Mouse (Mus musculus) limb, embryonic 14.5 days (tissue): Measurements from ENCODE around the gene Man2a2. TPM values are rescaled to one million over a fixed set of nuclear protein-coding genes. Genes with fewer than 3 reads are reported as not detected.
A peak's percentile ranks its signal among the peaks of the same experiment; 100 is the strongest.

Experiments
- ATAC-seq: fragments of 200-750 bp; cut with Nextera tagmentation; 2 replicates; pipeline ENCODE4 v1.8.0; 2017; ENCODE audit warnings: low read depth, moderate number of reproducible peaks, moderate TSS enrichment; ENCODE audit not compliant: low FRiP score
- DNase-seq: peaks from one replicate; pipeline ENCODE4 v3.0.0-alpha.2; 2015; ENCODE audit warnings: low spot score
- H3K27ac ChIP-seq: fragments of 300-500 bp; sonication (generic); replicated peaks from 2 replicates; pipeline ENCODE4 v1.5.1; 2014; ENCODE audit warnings: low read depth, mild to moderate bottlenecking, low read length, moderate library complexity, mixed read lengths
- H3K27me3 ChIP-seq: fragments of 300-500 bp; sonication (generic); 2 replicates; pipeline ENCODE4 v1.6.1; 2014; ENCODE audit warnings: low read length, mixed read lengths; ENCODE audit not compliant: control insufficient read depth, insufficient read depth
- H3K36me3 ChIP-seq: fragments of 300-500 bp; sonication (generic); 2 replicates; pipeline ENCODE4 v1.6.1; 2014; ENCODE audit warnings: mild to moderate bottlenecking, low read length, moderate library complexity, mixed read lengths; ENCODE audit not compliant: control insufficient read depth, insufficient read depth
- H3K4me1 ChIP-seq: fragments of 300-500 bp; sonication (generic); 2 replicates; pipeline ENCODE4 v1.6.1; 2014; ENCODE audit warnings: antibody characterized with exemption, low read length, mixed read lengths; ENCODE audit not compliant: control insufficient read depth, insufficient read depth
- H3K4me2 ChIP-seq: fragments of 300-500 bp; sonication (generic); replicated peaks from 2 replicates; pipeline ENCODE4 v1.6.1; 2014; ENCODE audit warnings: low read depth, mild to moderate bottlenecking, low read length, moderate library complexity; ENCODE audit not compliant: severe bottlenecking
- H3K4me3 ChIP-seq: fragments of 300-500 bp; sonication (generic); replicated peaks from 2 replicates; pipeline ENCODE4 v1.5.1; 2014; ENCODE audit warnings: low read length
- H3K9ac ChIP-seq: fragments of 300-500 bp; sonication (generic); 2 replicates; pipeline ENCODE4 v1.6.1; 2014; ENCODE audit warnings: mild to moderate bottlenecking, low read depth, low read length, moderate library complexity; ENCODE audit not compliant: severe bottlenecking
- H3K9me3 ChIP-seq: fragments of 300-500 bp; sonication (generic); 2 replicates; pipeline ENCODE4 v1.6.1; 2016; ENCODE audit warnings: low read length; ENCODE audit not compliant: control insufficient read depth
- POLR2A ChIP-seq: fragments of 200-500 bp; IDR thresholded peaks from 2 replicates; pipeline ENCODE4 v1.8.0; 2012; ENCODE audit warnings: inconsistent platforms, mild to moderate bottlenecking, moderate library complexity, borderline replicate concordance; ENCODE audit not compliant: insufficient read depth, insufficient read length; ENCODE audit errors: extremely low read depth
- WGBS: fragments of 180-500 bp; shearing (Covaris S2); extraction: QIAGEN DNeasy Blood & Tissue Kit; methylation state at CpG from one replicate; pipeline ENCODE4 v1.1.7; 2014; 5-methylcytosine and 5-hydroxymethylcytosine counted together
- polyA plus RNA-seq, 2 experiments: library from polyadenylated mRNA; depleted of rRNA in 1 of 2; stranded (reverse) in 1 of 2; unstranded in 1 of 2; fragments of >200 nt; fragmentation: Nextera tagmentation in 1 of 2; extraction: Ambion mirVana in 1 of 2; gene quantifications; 2 replicates each; pipeline versions ENCODE4 v1.2.1 to v1.2.3; 2012 to 2014

Gene Man2a2
- polyA plus RNA-seq, 2 experiments: 14.8 to 64.8 TPM

- Histone ChIP-seq H3K27me3 (no peaks in the 10 kb centered on the region), H3K9ac (no peak overlapping the region), H3K4me2 (no peak overlapping the region), H3K9me3 (no peaks in the 10 kb centered on the region), H3K4me1 (peaks cover 7% of the 10 kb centered on the region), H3K27ac (peak overlapping the region; percentile 28; the same call in 1 of the 2 replicates), H3K36me3 (peaks cover 35% of the 10 kb centered on the region), H3K4me3 (no peak overlapping the region)
- WGBS: 46% methylated on average over 13 of the region's 13 CpGs
- DNase-seq (no peak), ATAC-seq (no peak)
- no peak for TF ChIP-seq POLR2A
These were observed 23.2 kb downstream of the Man2a2 start for GRCm38 (mm10) chr7:80347670-80348586.

DNA sequence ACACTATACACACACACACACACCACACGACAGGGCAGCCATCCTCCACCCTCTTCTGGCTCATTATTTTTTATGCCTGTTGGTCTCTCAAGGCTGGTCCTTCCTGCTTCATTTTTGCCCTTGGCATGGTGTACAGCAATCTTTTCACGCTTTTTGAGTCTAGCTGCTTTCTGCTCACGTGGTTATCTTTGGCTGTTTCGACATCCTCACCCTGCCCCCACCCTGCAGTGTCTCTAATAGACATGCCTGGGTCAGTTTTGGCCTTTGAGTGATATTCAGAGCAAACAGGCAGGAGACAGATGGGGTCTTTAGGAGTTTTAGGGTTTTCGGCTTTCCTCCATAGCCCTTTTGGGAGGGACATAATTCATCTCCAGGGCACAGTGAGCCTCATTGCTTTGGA is 24.3 kb downstream of the Man2a2 start:
- H3K27ac ChIP-seq: no peak overlapping the region
- 85% methylated on average over 5 of the region's 5 CpGs for WGBS

GRCm38 (mm10) chr7:80346173-80346572 is 25.0 kb downstream of the Man2a2 start:
- Histone ChIP-seq H3K4me1 (peaks cover 12% of the 10 kb centered on the region), H3K9me3 (no peaks in the 10 kb centered on the region), H3K4me3 (no peak overlapping the region), H3K27me3 (no peaks in the 10 kb centered on the region), H3K27ac (no peak overlapping the region), H3K9ac (no peak overlapping the region), H3K36me3 (peaks cover 20% of the 10 kb centered on the region), H3K4me2 (no peak overlapping the region)
- DNase-seq: no peak
- WGBS: 93% methylated on average over 9 of the region's 9 CpGs
- no peak for TF ChIP-seq POLR2A
- ATAC-seq: no peak

More for the DNA sequence above, 24.3 kb downstream of the Man2a2 start:
- Histone ChIP-seq H3K27me3 (no peaks in the 10 kb centered on the region), H3K36me3 (peaks cover 25% of the 10 kb centered on the region), H3K9ac (no peak overlapping the region), H3K4me2 (no peak overlapping the region), H3K9me3 (no peaks in the 10 kb centered on the region), H3K4me3 (no peak overlapping the region), H3K4me1 (peaks cover 12% of the 10 kb centered on the region)
- ATAC-seq: no peak
- no peak for DNase-seq
- no peak for TF ChIP-seq POLR2A

DNA sequence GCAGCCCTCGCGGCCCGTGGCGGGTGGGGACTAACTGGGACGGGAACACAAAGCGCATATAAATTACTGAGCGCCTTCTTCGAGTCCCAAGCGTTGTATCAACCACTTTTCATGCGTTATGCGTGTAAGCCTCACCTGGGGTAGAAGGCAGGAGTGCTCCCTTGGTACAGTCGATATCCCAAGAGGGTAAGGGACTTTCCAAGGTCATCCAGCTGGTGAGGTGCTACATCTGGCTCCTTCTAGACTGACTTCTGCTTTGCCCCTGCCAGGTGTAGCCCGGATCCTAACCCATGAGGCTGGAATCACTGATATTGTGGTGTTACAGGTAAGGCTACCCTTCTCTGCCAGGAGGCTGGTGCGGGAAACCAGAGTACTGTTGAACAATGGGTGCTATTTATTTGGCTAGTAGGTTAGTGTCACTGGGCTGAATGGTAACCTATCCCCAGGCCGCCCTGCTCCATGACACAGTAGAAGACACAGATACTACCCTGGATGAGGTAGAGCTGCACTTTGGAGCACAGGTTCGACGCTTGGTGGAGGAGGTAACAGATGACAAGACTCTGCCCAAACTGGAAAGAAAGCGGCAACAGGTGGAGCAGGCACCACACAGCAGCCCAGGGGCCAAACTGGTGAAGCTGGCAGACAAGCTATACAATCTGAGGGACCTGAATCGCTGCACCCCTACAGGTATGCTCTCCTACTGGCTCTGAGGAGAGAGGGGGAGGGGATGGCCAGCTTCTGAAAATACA is 27.7 kb downstream of the Man2a2 start:
- no peak for DNase-seq
- no peak for ATAC-seq
- no peaks in the 10 kb centered on the region for H3K9me3 ChIP-seq
- peak overlapping the region; percentile 81 for H3K9ac ChIP-seq
- H3K27ac ChIP-seq: peak overlapping the region; percentile 68; the same call in 1 of the 2 replicates
- H3K36me3 ChIP-seq: peaks cover 6% of the 10 kb centered on the region; the same call in 1 of the 2 replicates
- no peaks in the 10 kb centered on the region for H3K27me3 ChIP-seq
- TF ChIP-seq POLR2A: no peak
- 25% methylated on average over 19 of the region's 19 CpGs for WGBS
- peak overlapping the region; percentile 51 for H3K4me3 ChIP-seq
- peaks cover 25% of the 10 kb centered on the region for H3K4me1 ChIP-seq
- H3K4me2 ChIP-seq: peak overlapping the region; percentile 74

- peak; percentile 96; the same call in 1 of the 2 replicates for TF ChIP-seq POLR2A
- H3K4me3 ChIP-seq: peak within 1 kb of the TSS; percentile 51
- no peaks in the 10 kb centered on the region for H3K9me3 ChIP-seq
- no peaks in the 10 kb centered on the region for H3K27me3 ChIP-seq
- H3K27ac ChIP-seq: peak within 1 kb of the TSS; percentile 68; the same call in 1 of the 2 replicates
- WGBS: 2% methylated on average over 25 of the region's 25 CpGs
- peak; percentile 72 for ATAC-seq
- H3K36me3 ChIP-seq: peaks cover 6% of the 10 kb centered on the region; the same call in 1 of the 2 replicates
- H3K4me1 ChIP-seq: peaks cover 28% of the 10 kb centered on the region
- H3K4me2 ChIP-seq: peak within 1 kb of the TSS; percentile 74
- peak within 1 kb of the TSS; percentile 81 for H3K9ac ChIP-seq
- DNase-seq: peak; percentile 99
These were observed 28.3 kb downstream of the Man2a2 start, which contains the start of gene Hddc3 for GRCm38 (mm10) chr7:80342858-80343257. Gene Hddc3 (plus strand): TSS chr7:80343104.
